Mouse (Mus musculus) Patski (cell line): ENCODE measurements at regions not wholly inside any gene's neighbourhood (a gene's known extent, or its start where the extent isn't known, plus 50 kb on each side); places are given as distances from the start of the nearest gene placed in this dataset.
"Not testable (repeated sequence)": the region's sequence is repeated elsewhere in the genome, so short reads cannot be mapped to it uniquely, and the experiment has no call there.

Experiments
- ATAC-seq: fragments of 100-300 bp; one replicate; pipeline ENCODE4 v1.8.0; 2021
- CTCF ChIA-PET: fragments of 350-600 bp; sonication (Branson Sonifier 250); formaldehyde crosslinking; loops from one replicate; lab custom pipeline; 2022; ENCODE audit warnings: inconsistent platforms; lab: Charles Lee
- POLR2A ChIA-PET: fragments of 350-600 bp; sonication (Branson Sonifier 250); formaldehyde crosslinking; loops from one replicate; lab custom pipeline; 2022; ENCODE audit warnings: antibody characterized with exemption, inconsistent platforms; lab: Charles Lee
- DNase-seq: peaks from one replicate; pipeline ENCODE4 v3.0.0-alpha.2; 2011; ENCODE audit warnings: low read depth, low spot score
- H3K27me3 ChIP-seq: fragments of 371-371 bp; one replicate; pipeline ENCODE4 v1.5.1; 2021
- CTCF ChIP-seq: fragments of 100-300 bp; IDR thresholded peaks from one replicate; pipeline ENCODE4 v1.5.1; 2021
- in situ Hi-C: fragments of 300-500 bp; cut with MboI; formaldehyde crosslinking; loops from 3 replicates; pipeline ENCODE4 v1.11.1; 2018; ENCODE audit warnings: low pct_unique_long_range_greater_than_20kb, mixed read lengths

DNA sequence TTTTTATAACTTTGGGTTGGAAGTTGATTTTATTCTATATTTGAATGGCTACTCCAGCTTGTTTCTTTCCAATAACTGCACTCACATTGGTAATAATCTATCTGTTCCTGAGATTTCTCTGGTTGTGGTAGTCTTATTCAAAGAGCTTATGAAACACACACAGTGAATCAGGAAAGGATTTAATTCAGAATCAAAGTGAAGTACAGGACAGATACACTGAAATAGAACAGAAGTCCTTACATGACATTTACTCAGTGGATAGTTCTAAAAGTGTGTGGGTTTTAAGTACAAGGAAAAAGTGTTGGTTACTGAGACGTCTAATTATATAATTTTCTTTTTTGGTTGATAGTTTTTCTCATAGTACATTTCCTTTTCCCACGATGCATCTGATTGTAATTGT lies 859.7 kb downstream of the Rpia start:
- POLR2A ChIA-PET: no interaction called here
- CTCF ChIA-PET: no interaction called here
- in situ Hi-C loops: no loop called here
- H3K27me3 ChIP-seq: no peaks in the 10 kb centered on the region
- no peak for TF ChIP-seq CTCF
- no peak for ATAC-seq
- DNase-seq: no peak

DNA sequence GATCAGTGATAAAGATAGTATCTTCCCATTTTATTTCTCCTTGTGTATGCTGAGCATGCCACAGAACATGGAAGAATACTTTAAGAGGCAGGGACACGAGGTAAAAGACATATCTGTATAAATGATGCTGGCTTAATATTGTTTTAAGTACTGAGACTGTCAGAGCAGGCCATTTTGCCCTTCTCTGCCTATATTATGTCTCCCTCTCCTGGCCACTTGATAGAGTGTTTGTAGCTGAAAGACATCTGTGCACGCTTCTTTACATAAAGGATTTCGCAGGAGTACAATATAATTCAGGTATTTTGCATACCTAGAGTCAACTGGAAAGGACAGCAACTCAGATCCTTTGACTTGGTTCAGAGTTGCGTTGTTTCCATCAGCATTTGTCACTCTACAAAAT lies 877.3 kb downstream of the Rpia start:
- ChIA-PET CTCF (no interaction called here), POLR2A (no interaction called here)
- in situ Hi-C loops: no loop called here
- TF ChIP-seq CTCF: no peak
- no peak for DNase-seq
- no peak for ATAC-seq
- H3K27me3 ChIP-seq: no peaks in the 10 kb centered on the region

DNA sequence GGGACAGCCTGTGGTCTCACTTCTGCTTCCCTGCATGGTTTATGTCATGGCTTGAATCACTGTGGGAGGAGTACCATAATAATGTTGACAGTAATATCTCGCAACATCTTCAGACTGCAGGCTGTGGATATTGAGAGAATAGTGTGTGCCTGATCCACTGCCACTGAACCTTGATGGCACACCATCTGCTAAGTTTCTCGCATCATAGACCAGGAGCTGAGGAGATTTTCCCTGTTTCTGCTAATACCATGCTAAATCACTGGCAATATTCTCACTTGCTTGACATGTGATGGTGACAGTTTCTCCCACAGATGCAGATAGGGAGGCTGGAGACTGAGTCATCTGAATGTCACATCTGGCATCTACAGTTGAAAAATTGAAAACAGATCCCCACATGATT lies 912.7 kb downstream of the Rpia start:
- in situ Hi-C loops: no loop called here
- TF ChIP-seq CTCF: no peak
- no peaks in the 10 kb centered on the region for H3K27me3 ChIP-seq
- ATAC-seq: no peak
- POLR2A ChIA-PET: no interaction called here
- CTCF ChIA-PET: no interaction called here
- DNase-seq: no peak

DNA sequence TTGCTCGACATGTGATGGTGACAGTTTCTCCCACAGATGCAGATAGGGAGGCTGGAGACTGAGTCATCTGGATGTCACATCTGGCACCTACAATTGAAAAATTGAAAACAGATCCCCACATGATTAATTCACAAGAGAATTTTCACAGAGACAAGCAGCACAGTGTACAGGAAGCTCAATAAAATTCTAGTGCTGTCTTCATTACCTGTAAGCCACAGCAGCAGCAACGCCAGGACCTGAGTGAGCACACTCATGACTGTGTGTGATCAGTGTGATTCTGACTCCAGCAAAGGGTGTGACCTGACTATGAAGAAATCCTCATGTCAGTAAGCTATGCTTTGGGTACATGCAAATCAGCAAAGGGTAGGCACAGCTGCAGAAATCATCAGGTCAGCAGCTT lies 933.4 kb downstream of the Rpia start:
- in situ Hi-C loops: not testable (repeated sequence)

DNA sequence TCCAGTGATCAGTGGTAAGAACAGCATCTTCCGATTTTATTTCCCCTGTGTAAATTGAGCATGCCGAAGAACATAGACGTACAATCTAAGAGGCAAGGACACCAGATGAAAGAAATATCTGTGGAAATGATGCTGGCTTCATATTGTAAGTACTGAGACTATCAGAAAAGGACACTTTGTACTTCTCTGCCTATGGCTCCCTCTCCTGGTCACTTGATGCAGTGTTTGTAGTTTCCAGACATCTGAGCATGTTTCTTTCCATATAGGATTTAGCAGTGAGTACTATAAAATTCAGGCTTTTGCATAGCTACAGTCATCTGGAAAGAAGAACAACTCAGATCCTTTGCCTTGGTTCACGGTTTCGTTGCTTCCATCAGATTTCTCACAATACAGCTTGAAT lies 963.4 kb downstream of the Rpia start:
- CTCF ChIA-PET, H3K27me3 ChIP-seq, in situ Hi-C loops, DNase-seq, ATAC-seq, POLR2A ChIA-PET: not testable (repeated sequence)

More for the DNA sequence above, 933.4 kb downstream of the Rpia start:
- POLR2A ChIA-PET, H3K27me3 ChIP-seq, DNase-seq, CTCF ChIA-PET, ATAC-seq: not testable (repeated sequence)

DNA sequence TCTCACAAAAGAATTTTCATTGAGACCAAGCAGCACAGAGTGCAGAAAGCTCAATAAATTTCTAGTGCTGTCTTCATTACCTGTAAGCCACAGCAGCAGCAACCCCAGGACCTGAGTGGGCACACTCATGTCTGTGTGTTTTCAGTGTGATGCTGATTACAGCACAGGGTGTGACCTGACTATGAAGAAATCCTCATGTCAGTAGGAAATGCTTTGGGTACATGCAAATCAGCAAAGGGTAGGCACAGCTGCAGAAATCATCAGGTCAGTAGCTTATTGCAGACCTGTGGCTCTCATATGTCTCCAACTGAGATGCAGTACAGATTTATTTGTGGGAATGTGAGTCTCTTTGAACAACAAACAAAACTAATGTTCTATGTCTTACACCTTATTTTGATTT lies 977.1 kb downstream of the Rpia start:
- H3K27me3 ChIP-seq, CTCF ChIA-PET, ATAC-seq, in situ Hi-C loops, POLR2A ChIA-PET, DNase-seq: not testable (repeated sequence)

DNA sequence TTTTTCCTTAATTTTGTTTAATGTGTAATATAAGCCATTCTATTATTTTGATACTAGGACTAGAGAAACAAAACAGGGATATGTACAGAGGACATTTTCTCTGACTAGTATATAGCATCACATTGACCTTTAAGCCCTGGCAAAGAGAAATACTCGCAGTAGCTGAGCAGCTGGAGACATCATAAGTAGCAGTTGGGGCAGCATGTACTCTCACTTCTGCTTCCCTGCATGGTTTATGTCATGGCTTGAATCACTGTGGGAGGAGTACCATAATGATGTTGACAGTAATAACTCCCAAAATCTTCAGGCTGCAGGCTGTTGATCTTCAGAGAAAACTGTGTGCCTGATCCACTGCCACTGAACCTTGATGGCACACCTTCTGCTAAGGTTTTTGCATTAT lies 977.7 kb downstream of the Rpia start:
- CTCF ChIA-PET, in situ Hi-C loops, H3K27me3 ChIP-seq, ATAC-seq, POLR2A ChIA-PET, DNase-seq: not testable (repeated sequence)

DNA sequence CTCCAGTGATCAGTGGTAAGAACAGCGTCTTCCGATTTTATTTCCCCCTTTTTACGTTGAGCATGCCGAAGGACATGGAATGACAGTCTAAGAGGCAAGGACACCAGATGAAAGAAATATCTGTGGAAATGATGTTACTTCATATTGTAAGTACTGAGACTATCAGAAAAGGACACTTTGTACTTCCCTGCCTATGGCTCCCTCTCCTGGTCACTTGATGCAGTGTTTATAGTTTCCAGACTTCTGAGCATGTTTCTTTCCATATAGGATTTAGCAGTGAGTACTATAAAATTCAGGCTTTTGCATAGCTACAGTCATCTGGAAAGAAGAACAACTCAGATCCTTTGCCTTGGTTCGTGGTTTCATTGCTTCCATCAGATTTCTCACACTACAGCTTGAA lies 1011.7 kb downstream of the Rpia start:
- DNase-seq, CTCF ChIA-PET, ATAC-seq, H3K27me3 ChIP-seq, in situ Hi-C loops, POLR2A ChIA-PET: not testable (repeated sequence)
- peak; percentile 10 for TF ChIP-seq CTCF

DNA sequence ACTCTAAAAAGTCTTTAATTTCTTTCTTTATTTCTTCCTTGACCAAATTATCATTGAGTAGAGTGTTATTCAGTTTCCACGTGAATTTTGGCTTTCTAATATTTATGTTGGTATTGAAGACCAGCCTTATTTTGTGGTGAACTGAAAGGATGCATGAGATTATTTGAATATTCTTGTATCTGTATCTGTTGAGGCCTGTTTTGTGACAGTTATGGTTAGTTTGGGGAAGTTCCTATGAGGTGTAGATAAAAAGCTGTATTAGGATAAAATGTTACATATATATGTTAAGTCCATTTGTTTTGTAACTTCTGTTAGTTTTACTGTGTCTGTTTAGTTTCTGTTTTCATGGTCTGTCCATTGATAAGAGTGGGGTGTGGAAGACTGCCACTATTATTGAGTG lies 1014.7 kb downstream of the Rpia start:
- ATAC-seq, in situ Hi-C loops, POLR2A ChIA-PET, CTCF ChIA-PET, H3K27me3 ChIP-seq, DNase-seq: not testable (repeated sequence)

DNA sequence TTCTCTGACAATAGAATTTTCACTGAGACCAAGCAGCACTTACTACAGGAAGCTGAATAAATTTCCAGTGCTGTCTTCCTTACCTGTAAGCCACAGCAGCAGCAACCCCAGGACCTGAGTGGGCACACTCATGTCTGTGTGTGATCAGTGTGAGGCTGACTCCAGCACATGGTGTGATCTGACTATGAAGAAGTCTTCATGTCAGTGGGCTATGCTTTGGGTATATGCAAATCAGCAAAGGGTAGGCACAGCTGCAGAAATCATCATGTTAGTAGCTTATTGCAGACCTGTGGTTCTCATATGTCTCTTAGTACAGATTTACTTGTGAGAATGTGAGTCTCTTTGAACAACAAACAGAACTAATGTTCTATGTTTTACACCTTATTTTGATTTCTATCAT lies 1027.2 kb downstream of the Rpia start:
- POLR2A ChIA-PET: no interaction called here
- no peaks in the 10 kb centered on the region for H3K27me3 ChIP-seq
- no peak for DNase-seq
- CTCF ChIA-PET: no interaction called here
- ATAC-seq: no peak
- in situ Hi-C loops: no loop called here
- TF ChIP-seq CTCF: no peak

DNA sequence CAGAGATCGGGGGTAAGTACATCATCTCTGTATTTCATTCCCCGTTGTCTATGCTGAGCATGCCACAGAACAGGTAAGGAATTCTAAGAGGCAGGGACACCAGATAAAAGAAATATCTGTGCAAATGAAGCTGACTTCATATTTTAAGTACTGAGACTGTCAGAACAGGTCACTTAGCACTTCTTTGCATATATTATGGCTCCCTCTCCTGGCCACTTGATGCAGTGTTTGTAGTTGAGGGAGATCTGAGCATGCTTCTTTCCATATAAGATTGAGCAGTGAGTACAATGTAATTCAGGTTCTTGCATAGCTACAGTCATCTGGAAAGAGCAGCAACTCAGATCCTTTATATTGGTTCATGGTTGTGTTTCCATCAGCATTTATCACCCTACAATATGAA lies 1033.4 kb downstream of the Rpia start:
- TF ChIP-seq CTCF: peak; percentile 34
- DNase-seq (no peak), ATAC-seq (no peak)
- ChIA-PET POLR2A (no interaction called here), CTCF (interaction anchor here (1.0 kb wide), 1 partner anchor 170 kb away, joined by 3 read pairs; no protein-coding TSS in a partner anchor)
- in situ Hi-C loops: no loop called here
- no peaks in the 10 kb centered on the region for H3K27me3 ChIP-seq

DNA sequence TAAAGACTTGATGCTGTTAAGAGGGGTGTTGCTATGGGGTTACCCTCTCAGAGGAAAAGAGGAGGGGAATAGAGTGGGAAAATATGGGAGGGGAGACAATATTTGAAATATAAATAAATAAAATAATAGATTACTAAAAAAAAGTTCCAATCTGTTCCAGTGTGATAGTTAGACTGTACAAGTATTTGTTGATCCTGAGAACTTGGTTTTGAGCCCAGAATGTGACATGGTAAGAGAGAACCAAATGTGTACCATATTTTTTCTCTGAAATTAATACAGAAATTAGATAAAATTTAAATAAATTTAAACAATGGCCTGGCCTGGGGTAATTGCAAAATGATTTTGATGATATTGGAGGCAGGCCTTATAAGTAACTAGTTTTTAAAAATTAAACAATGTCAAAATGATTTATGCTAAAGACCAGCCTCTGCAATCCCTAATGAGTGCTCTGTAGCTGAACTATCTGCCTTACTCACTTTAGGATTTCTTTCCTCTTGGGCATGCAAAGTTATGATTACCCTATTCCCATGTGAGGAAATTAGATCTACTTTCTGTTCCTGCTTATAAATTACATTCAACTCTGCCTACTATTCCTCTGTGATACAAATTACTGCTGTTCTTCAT lies 1052.9 kb downstream of the Rpia start:
- ChIA-PET CTCF (no interaction called here), POLR2A (no interaction called here)
- in situ Hi-C loops: no loop called here
- TF ChIP-seq CTCF: no peak
- no peaks in the 10 kb centered on the region for H3K27me3 ChIP-seq
- DNase-seq: no peak
- ATAC-seq: no peak
